Mouse (Mus musculus) left cerebral cortex, adult 11 months (tissue): ENCODE data around the gene Mroh7.

ENCODE experiments used
- DNase-seq: peaks from one replicate; pipeline ENCODE4 v3.0.0; 2022; ENCODE audit warnings: low spot score

Mroh7 gene

DNA sequence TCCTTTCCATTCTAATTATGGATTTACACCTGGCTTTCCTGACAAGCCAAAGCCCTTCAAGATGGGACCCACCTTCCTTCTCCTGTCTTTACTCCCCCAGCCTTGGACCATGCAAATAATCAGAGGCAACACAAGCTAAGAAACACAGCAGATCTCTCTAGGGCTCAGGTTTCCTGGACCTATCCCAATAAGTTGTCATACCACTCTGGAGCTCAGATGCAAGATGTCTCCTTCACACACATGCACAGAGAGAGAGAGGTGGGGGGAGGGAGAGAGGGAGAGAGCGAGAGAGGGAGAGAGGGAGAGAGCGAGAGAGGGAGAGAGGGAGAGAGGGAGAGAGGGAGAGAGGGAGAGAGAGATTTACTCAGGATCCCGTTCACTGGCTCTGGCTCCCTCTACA lies 98.4 kb downstream of the Mroh7 start:
- no peak for DNase-seq
